Mouse (Mus musculus) CD4-positive, CD25-positive, alpha-beta regulatory T cell, adult 2 months (primary cell): ENCODE measurements around the gene Cald1.

Experiments
- DNase-seq: peaks from one replicate; pipeline ENCODE4 v3.0.0-alpha.2; 2012; ENCODE audit warnings: low read depth, low spot score

The Cald1 gene

GRCm38 (mm10) chr6:34598121-34599065 lies at the start of gene Cald1:
Gene Cald1 (plus strand): TSS chr6:34598500.
- no peak for DNase-seq

DNA sequence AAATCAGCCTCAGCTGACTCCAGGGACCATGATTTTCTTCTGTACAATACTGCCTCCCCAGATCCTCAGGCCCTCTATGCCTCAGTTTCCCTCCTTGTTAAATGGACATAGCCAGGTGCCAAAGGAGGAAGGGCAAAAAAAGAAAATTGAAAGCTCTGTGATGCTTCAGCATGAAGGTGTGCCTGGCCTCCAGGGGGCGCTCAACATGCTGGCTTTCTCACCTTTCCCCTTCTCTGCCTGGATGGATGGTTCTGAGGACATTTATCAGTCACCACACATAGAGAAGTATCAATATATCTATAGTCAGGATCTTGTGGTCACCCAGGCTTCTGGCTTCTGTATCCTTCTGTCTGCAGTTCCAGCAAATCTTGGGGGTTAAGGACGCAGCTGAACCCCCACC lies 49.3 kb upstream of the Cald1 start:
- peak; percentile 70 for DNase-seq

DNA sequence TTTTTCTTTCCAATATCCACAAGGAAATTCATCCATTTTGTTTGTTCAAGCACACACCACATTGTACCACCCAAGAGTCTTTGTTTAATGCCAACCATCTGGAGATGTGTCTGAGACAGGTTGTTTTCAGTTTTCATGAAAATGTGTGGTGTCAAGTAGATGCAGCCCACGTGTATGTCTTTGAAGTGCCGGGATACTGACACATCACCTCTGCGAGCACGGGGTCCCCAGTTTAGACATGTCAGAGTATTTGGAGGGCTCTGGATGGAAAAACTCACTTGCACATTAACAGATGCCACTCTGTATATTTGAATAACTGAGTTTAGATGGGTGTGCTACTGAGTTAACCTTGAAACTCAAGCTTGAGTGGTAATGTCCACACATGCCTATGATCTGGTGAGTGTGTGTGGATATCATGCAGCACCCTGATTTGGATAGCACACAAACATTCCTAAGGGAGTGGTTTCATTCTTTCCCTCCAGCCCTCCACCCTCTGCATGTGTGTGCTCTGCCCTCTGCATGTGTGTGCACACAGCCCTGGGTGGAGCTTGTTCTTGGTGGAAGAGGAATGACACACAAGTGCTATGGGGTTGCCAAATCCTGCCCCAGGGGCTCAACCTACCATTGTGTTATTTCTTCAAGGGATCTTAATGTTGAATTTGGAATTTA lies 45.7 kb upstream of the Cald1 start:
- DNase-seq, result no peak

- no peak for DNase-seq
These were observed 43.9 kb upstream of the Cald1 start for GRCm38 (mm10) chr6:34554291-34554997.

GRCm38 (mm10) chr6:34559521-34559920 lies 38.8 kb upstream of the Cald1 start:
- DNase-seq, result no peak

DNA sequence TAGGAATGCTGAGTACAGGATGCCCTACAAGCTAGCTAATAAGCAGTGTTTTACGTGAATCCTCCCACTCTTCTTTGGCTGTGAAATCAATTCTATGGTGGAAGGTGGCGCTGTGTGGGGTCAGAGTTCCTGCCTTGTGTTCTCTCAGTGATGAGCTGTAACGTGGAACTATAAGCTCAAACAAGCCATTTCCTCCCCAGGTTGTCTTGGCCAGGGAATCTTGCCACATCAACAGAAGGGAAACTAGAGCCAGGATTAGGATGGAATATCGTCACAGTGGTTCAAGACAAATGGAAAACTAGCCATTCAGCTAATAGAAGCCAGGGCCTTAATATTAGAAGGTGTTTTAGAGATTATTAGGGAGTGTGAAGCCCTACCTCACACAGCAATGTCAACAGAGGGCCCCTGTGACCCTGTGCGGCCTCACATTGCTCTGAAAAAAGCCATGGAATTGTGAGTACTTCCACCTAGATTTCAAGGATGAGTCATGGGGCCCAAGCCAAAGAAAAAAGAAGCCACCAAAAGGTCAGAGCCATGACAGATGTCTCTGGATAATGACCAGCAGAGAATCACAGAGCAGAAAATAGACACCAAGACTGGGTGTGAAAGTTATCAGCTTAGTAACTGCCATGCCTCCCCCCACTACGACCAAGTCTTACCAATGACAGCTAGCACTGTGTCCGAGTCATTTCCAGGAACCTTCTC lies 33.0 kb upstream of the Cald1 start:
- DNase-seq, result no peak

DNA sequence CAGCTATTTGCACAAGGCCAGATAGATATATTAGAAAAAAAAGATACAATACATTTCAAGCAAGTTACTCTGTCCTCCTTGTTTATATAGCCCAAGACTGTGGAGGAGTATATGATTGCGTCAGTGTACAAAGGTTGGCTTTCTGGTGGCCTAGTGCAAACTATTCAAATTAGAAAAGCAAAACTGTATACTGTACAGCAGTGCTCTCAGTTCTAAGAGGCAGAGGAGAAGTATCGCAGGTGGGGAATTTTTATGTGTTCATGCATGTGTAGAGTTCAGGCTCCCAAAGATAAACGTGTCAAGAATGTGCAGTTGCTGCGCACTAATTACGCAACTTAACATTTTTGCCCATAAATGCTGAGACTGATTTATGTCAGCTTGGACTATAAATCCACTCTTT lies 31.0 kb upstream of the Cald1 start:
- DNase-seq, result no peak

- DNase-seq, result no peak
These were observed 18.7 kb upstream of the Cald1 start for GRCm38 (mm10) chr6:34579504-34580068.

GRCm38 (mm10) chr6:34583365-34583764 lies 14.9 kb upstream of the Cald1 start:
- DNase-seq, result no peak

DNA sequence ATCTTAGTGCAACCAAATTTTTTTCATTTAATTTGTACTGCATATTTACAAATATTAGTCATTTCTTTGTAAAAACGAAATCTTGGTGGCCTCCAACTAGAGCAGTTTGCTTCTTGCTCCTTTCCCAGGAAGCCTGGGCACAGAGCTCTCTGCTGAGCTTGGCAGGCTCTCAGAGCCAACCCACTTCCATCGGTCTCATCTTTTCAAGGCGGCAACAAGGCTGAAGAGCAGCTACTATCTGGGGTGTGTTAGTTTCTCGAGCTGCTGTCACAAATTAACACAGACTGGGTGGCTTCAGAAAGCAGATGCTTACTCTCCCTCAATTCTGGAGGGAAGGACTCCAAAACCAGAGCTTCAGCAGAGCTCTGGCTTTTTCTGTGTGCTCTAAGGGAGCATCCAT lies 10.2 kb upstream of the Cald1 start:
- DNase-seq, result no peak

- no peak for DNase-seq
These were observed 7.6 kb upstream of the Cald1 start for GRCm38 (mm10) chr6:34590716-34591115.

DNA sequence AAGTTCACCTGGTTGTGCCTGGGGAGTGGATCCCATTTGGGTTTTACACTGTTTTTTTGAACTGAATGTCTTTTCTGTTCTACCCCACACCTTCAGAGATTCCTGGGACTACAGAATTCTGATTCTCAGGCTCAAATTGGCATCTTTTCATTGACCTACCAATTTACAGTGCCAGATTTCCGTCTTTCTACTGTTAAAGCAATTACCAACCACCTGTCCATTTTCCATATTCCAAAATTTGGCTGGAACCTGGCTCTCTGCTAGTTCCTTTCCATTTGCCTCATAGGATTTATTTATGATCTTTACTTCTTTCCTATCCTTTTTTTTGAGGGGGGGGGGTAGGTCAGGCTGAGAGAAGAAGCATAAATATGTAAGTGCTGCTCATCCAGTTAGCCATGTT lies 4.9 kb upstream of the Cald1 start:
- DNase-seq, result no peak

DNA sequence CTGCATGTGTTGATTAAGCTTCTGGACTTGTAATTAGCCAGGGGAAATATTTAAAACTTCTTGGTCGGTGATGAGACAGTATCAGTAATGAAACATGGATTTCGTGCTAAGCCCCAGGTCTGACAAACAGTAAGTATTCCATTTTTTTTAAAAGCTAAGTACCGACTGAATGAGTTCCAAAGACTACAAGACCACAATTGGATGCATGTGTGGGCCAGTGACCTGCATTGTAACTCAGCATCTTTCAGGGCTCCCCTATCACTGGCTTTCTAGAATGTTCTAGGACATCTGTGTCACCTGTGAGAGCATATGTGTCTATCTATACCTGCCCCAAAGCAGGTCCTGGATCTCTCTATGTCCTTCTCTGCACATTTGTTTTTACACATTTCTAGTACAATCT lies 984 bp upstream of the Cald1 start:
- no peak for DNase-seq

DNA sequence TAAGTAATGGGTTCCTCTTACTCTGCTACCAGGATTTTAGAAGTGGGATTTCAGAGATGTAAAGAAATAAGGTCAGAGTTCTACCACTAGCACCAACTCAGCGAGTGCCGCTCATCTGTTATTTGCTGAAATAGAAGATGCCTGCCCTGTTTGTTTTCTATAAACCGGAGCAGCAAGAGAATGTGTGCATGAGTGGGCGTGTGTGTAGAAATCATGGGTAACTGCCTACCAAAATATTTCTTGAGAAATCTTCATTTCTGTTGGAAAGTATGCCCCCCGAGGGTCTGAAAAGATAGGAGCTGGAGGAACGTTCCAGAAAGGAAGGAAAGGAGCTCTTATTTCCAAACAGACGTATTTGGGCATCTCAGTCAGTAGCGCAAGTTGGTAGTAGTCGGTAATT lies 871 bp downstream of the Cald1 start:
- DNase-seq, result no peak

DNA sequence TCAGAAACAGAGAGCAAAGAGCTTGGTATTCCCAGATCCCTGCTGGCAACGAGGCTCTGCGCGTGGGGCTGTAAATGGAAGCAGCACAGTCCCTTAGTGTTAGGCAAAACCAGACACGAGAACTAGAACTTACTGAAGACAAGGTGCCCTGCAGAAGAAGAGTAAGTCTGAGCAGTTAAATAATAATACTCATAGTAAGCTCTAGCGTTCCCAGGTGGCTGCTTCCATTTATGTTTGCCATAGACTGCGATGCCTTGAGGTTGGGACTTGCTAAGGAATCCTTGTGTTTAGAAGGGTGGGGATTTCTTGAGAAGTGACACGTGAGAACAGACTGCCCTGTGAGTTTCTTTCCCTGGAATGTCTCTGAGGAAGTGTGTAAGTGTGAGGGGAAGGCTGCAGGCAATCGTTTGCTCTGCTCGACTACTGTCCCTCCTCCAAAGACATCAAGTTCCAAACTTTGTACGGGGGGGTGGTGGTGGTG lies 1.4 kb downstream of the Cald1 start:
- no peak for DNase-seq

- DNase-seq, result no peak
These were observed 2.5 kb downstream of the Cald1 start for GRCm38 (mm10) chr6:34600850-34601249.

- DNase-seq, result no peak
These were observed 3.8 kb downstream of the Cald1 start for GRCm38 (mm10) chr6:34602091-34602490.

DNA sequence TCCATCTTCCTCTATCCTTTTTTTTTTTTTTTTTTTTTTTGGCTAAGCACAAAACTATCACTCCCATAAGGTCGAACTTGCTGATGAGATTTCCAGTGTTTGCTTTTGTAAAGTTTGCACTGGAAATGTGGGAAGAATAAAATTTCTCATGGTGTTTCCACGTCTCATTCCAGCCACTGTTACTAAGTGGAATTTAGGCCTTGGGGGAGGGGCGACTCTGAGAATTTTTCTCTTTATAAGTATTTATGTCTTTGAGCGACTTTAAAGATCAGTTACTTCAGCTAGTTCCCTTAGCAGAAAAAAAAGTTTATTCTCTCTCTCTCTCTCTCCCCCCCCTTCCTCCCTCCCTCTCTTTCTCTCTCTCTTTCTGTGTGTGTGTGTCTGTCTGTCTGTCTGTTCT lies 8.1 kb downstream of the Cald1 start:
- DNase-seq, result no peak

GRCm38 (mm10) chr6:34608603-34609002 lies 10.3 kb downstream of the Cald1 start:
- DNase-seq, result no peak

- peak; percentile 10 for DNase-seq
These were observed 11.9 kb downstream of the Cald1 start for GRCm38 (mm10) chr6:34609892-34610829.
